Mouse (Mus musculus) effector memory CD4-positive, alpha-beta T cell, adult 5 months (primary cell): ENCODE results near the gene Lmntd2. TPM values are rescaled to one million over a fixed set of nuclear protein-coding genes. Genes with fewer than 3 reads are reported as not detected.

Experiments used
- polyA plus RNA-seq: library from polyadenylated mRNA; unstranded; fragments of 100-300 nt; shearing (Covaris generic); gene quantifications from one replicate; pipeline ENCODE4 v1.2.1, GENCODE M21; 2017

The Lmntd2 gene
- polyA plus RNA-seq, result 12.7 TPM

DNA sequence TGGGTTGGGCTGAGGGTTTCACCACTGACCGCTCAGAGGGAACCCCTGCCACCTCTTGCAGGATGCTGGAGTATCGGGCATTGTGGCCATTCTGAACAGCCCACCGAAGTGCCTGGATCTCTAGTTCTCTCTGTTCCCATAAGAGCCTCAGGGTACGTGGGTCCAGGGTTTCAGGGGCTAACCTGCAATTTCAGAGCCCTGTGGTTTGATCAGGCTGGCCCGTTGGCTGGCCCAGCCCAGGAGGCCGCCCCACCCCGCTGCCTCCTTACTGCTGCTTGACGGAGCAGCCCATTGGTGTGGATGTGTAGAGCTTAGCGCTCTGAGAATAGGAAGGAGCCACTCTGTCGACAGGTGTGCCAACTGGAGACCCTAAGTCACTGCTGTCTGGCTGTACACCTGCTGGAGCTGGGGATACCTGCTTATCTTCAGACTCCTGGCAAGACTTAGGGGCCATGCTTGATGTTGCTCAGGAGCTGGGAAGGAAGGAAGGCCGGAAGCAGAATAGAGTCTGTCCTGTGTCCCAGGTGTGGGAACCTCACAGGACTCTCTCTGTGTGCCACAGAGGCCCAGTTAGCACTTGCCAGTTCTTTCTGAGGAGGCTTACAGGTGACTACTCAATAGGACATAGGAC is at the start of gene Lmntd2:
Gene Lmntd2, minus strand, starts transcription at position 476 of the 631 bp plus-strand sequence.

DNA sequence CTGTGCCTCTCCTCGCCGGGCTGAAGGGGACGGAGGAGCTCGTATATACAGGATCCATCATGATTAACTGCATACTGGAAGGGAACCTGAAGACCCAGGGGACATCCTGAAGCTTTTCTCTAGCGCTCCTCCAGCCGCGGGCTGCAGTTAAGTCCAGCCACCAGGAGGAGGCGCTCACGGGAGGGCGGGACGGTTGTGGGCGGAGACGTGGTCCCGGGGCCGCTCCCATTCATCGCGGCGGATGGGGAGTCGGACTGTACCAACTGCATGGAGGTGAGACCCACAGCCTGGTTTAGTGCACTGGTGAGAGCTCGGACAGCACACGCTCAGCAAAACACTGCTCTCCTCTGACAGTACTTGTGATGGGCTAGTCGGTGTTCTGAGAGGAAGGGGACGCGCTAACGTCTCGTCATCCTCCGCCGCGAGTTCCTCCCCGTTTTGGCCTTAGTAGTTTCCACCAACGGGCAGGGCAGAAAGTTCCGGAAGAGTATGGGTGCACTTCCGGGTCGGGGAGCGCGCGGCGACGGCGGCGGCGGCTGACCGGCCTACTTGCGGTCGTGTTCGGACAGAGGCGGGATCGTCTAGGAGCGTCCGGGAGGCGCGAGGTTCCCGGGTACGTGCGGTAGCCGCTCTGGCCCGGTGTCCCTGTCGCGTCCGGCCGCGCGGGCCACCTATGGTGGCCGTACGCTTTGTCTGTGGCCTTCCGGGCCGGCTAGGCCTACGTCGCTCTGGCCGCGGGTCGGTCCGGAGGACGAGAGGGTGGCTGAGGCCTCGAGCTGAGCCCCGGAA is 14.6 kb upstream of the Lmntd2 start, which contains the start of gene Phrf1:
Gene Phrf1, plus strand, starts transcription at position 506 of the 789 bp plus-strand sequence.

DNA sequence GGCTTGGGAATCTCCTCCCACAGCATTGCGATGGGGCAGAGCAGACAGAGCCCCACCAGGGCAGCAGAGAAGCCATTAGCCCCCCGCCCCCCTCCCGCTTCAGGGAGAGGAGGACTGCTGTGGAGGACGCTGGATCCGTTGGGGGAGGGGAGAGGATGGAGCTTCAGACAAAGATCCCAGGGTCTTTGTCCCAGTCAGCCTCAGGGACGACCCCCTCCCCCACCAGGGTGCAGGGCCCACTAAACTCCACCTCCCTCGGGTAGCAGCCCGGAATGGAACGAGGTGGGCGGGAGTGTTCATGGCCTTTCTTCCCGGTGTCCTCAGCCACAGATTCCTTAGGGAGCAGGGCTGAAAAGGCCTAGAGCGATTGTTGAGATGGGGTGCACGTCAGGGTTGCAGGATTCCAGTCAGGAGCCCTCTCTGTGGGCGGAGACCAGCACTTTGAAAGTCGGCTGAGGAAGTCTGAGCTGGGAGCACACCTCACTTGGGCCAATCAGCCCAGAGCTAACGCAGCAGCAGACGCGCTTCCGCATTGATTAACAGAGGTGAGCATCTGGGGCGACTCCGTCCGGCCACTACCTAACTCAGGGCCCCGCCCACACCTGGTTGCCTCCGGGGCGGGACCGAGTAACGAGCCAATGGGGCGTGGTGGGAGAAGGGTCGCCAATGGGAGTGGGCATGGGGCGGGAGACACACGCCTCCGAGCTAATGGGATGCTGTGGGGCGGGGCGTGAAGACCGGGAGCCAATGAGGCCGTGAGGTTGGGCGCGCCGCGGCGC is 1.4 kb upstream of the Lmntd2 start, which contains the start of gene Rassf7:
Gene Rassf7, plus strand, starts transcription at position 760 of the 779 bp plus-strand sequence.

DNA sequence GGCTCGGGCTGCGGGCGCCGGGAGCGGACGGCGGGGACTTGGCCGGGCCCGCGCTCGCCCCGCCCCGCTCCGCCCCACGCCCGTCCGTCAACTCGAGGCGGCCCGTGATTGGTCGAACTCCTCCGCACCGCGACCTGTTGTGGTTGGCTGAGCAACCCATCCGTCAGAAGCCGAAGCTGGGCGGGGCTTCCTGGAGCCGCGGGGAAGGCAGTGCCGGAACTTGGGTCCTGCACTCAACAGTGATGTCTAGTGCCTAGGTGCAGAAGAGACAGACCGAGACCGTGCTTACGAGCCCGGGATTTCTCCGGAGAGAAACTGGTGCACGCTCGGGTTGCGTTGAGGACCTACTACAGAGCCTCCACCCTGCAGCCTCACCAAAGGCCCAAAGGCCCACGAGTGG is 19.9 kb downstream of the Lmntd2 start, which contains the start of the genes Hras and Lrrc56:
Gene Hras, minus strand, starts transcription at position 58 of the 400 bp plus-strand sequence.
Gene Lrrc56, plus strand, starts transcription at position 210 of the 400 bp plus-strand sequence.

DNA sequence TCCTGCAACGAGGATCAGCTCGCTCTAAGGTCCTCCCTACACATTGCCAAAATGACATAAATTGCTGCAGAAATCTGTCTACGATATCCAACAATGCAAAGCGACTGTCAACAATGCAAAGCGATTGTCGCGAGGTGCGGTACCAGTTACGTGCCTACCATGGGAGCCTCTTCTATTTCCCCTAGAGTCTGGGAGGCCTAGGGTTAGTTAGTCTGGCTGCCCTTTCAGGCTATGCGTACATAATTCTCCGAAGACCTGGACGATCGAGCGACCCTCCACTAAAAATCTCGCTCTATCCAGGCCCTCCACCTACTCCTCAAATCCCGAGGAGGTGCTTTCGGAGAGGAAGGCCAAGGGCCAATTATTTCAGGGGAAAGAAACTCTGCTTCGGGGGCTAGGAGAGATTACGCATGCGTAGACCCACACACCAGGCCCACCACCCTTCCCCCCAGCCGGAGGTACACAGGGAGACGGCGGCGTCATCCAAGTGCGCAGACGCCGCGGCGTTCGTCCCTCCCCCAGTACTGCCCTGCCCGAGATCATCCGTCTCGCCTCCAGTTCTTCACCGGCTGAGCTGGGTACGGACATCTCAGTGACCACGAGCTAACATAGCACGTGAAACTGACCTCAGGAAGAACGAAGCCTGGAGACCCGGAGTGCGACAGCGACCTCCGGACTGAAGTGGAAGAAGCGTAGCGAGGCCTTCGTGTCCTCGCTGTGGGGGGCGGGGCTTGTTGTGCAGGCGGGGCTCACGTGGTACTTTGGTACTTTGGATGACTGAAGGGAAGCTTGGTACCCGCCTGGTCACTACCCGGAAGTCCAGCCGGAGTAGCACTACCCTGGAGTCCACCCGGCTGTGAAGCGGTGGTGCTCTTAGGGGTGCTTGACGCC is 41.5 kb downstream of the Lmntd2 start, which contains the start of gene Rnh1:
Gene Rnh1, minus strand, starts transcription at position 742 of the 891 bp plus-strand sequence.

Other genes with a start within 250 kb of the Lmntd2 start
- gene Ifitm1, start 246.9 kb downstream of the Lmntd2 start, polyA plus RNA-seq, result 2.8 TPM
- 8.0 TPM for gene Ifitm3, start 203.3 kb downstream of the Lmntd2 start, polyA plus RNA-seq
- gene Ifitm6, start 196.2 kb downstream of the Lmntd2 start, polyA plus RNA-seq, result not detected
- gene Gm17387, start 184.9 kb downstream of the Lmntd2 start, polyA plus RNA-seq, result not detected
- gene B4galnt4, start 153.0 kb downstream of the Lmntd2 start, polyA plus RNA-seq, result 25.8 TPM
- 147 TPM for gene Pkp3, start 135.9 kb downstream of the Lmntd2 start, polyA plus RNA-seq
- 71.4 TPM for gene Sigirr, start 113.5 kb downstream of the Lmntd2 start, polyA plus RNA-seq
- gene Ano9, start 96.3 kb downstream of the Lmntd2 start, polyA plus RNA-seq, result not detected
- gene Ptdss2, start 91.7 kb downstream of the Lmntd2 start, polyA plus RNA-seq, result 6.9 TPM
- gene Rnh1, start 41.2 kb downstream of the Lmntd2 start, polyA plus RNA-seq, result 79.7 TPM
- 22.4 TPM for gene Hras, start 20.1 kb downstream of the Lmntd2 start, polyA plus RNA-seq
- 1.9 TPM for gene Lrrc56, start 19.9 kb downstream of the Lmntd2 start, polyA plus RNA-seq
- 7.9 TPM for gene Rassf7, start 1.8 kb upstream of the Lmntd2 start, polyA plus RNA-seq
- gene Phrf1, start 14.7 kb upstream of the Lmntd2 start, polyA plus RNA-seq, result 81.8 TPM
- gene Irf7, start 52.4 kb upstream of the Lmntd2 start, polyA plus RNA-seq, result 210 TPM
- not detected for gene Cdhr5, start 62.7 kb upstream of the Lmntd2 start, polyA plus RNA-seq
- gene Sct, start 65.1 kb upstream of the Lmntd2 start, polyA plus RNA-seq, result not detected
- not detected for gene Drd4, start 77.9 kb upstream of the Lmntd2 start, polyA plus RNA-seq
- 52.5 TPM for gene Deaf1, start 113.6 kb upstream of the Lmntd2 start, polyA plus RNA-seq
- 21.2 TPM for gene Tmem80, start 113.7 kb upstream of the Lmntd2 start, polyA plus RNA-seq
- not detected for gene Eps8l2, start 124.8 kb upstream of the Lmntd2 start, polyA plus RNA-seq
- 199 TPM for gene Taldo1, start 178.1 kb upstream of the Lmntd2 start, polyA plus RNA-seq
- 24.6 TPM for gene Gatd1, start 200.1 kb upstream of the Lmntd2 start, polyA plus RNA-seq
- not detected for gene Cend1, start 215.4 kb upstream of the Lmntd2 start, polyA plus RNA-seq
- gene Slc25a22, start 223.8 kb upstream of the Lmntd2 start, polyA plus RNA-seq, result 50.9 TPM
- 3.6 TPM for gene Pidd1, start 229.9 kb upstream of the Lmntd2 start, polyA plus RNA-seq
- gene Rplp2, start 233.3 kb upstream of the Lmntd2 start, polyA plus RNA-seq, result 1,923 TPM
- 131 TPM for gene Pnpla2, start 241.1 kb upstream of the Lmntd2 start, polyA plus RNA-seq
- gene Cracr2b, start 247.0 kb upstream of the Lmntd2 start, polyA plus RNA-seq, result 0.66 TPM